Mouse (Mus musculus): ENCODE measurements around the gene Adamts9. TPM values are rescaled to one million over a fixed set of nuclear protein-coding genes. Genes with fewer than 3 reads are reported as not detected.

Gene Adamts9
- polyA plus RNA-seq, 1 experiment from 2014 or later: 1.7 TPM

- H3K9ac ChIP-seq (replicated peaks): no peak overlapping the region
- peaks cover 17% of the 10 kb centered on the region for H3K27me3 ChIP-seq
- H3K27ac ChIP-seq (replicated peaks): no peak overlapping the region
- 12% methylated on average over 8 of the region's 8 CpGs for whole genome bisulfite sequencing
- H3K4me1 ChIP-seq: peaks cover 22% of the 10 kb centered on the region
- no peaks in the 10 kb centered on the region for H3K9me3 ChIP-seq
- H3K36me3 ChIP-seq: no peaks in the 10 kb centered on the region
- H3K4me2 ChIP-seq (replicated peaks): no peak overlapping the region
- no peak for ATAC-seq (ENCODE audit: low FRiP score, low read depth)
- H3K4me3 ChIP-seq: no peak overlapping the region
These were observed 125.6 kb downstream of the Adamts9 start for GRCm38 (mm10) chr6:92817661-92818060.

GRCm38 (mm10) chr6:92816311-92816751 is 127.0 kb downstream of the Adamts9 start, which contains the start of gene A730049H05Rik:
A730049H05Rik (plus strand) TSS chr6:92816478.
- no peak for ATAC-seq (ENCODE audit: low FRiP score, low read depth)
- no peak within 1 kb of the TSS for H3K4me3 ChIP-seq
- no peaks in the 10 kb centered on the region for H3K9me3 ChIP-seq
- peaks cover 13% of the 10 kb centered on the region for H3K4me1 ChIP-seq
- H3K27ac ChIP-seq (replicated peaks): no peak within 1 kb of the TSS
- WGBS: 5% methylated on average over 8 of the region's 8 CpGs
- H3K4me2 ChIP-seq (replicated peaks): peak within 1 kb of the TSS; percentile 37
- peaks cover 23% of the 10 kb centered on the region for H3K27me3 ChIP-seq
- H3K9ac ChIP-seq (replicated peaks): no peak within 1 kb of the TSS
- H3K36me3 ChIP-seq: no peaks in the 10 kb centered on the region

- H3K36me3 ChIP-seq: no peaks in the 10 kb centered on the region
- no peak overlapping the region for H3K4me2 ChIP-seq (replicated peaks)
- peaks cover 13% of the 10 kb centered on the region for H3K27me3 ChIP-seq
- ATAC-seq (ENCODE audit: low FRiP score, low read depth): no peak
- H3K9ac ChIP-seq (replicated peaks): no peak overlapping the region
- peaks cover 12% of the 10 kb centered on the region for H3K4me1 ChIP-seq
- 60% methylated on average over 2 of the region's 2 CpGs for WGBS
- H3K27ac ChIP-seq (replicated peaks): no peak overlapping the region
- H3K9me3 ChIP-seq: no peaks in the 10 kb centered on the region
- no peak overlapping the region for H3K4me3 ChIP-seq
These were observed 130.5 kb downstream of the Adamts9 start for GRCm38 (mm10) chr6:92812702-92813370.

GRCm38 (mm10) chr6:92811566-92811965 is 131.7 kb downstream of the Adamts9 start:
- no peak for ATAC-seq (ENCODE audit: low FRiP score, low read depth)
- Histone ChIP-seq H3K9me3 (no peaks in the 10 kb centered on the region), H3K4me2 (replicated peaks) (no peak overlapping the region), H3K4me3 (no peak overlapping the region), H3K27ac (replicated peaks) (no peak overlapping the region), H3K27me3 (peaks cover 13% of the 10 kb centered on the region), H3K4me1 (peaks cover 7% of the 10 kb centered on the region; the same call in 1 of the 2 replicates), H3K9ac (replicated peaks) (no peak overlapping the region), H3K36me3 (no peaks in the 10 kb centered on the region)

- no peak overlapping the region for H3K4me3 ChIP-seq
- H3K36me3 ChIP-seq: no peaks in the 10 kb centered on the region
- ATAC-seq (ENCODE audit: low FRiP score, low read depth): no peak
- no peaks in the 10 kb centered on the region for H3K9me3 ChIP-seq
- WGBS: 94% methylated on average over 2 of the region's 2 CpGs
- H3K9ac ChIP-seq (replicated peaks): no peak overlapping the region
- no peaks in the 10 kb centered on the region for H3K4me1 ChIP-seq
- H3K4me2 ChIP-seq (replicated peaks): no peak overlapping the region
- no peak overlapping the region for H3K27ac ChIP-seq (replicated peaks)
- peaks cover 13% of the 10 kb centered on the region for H3K27me3 ChIP-seq
These were observed 132.7 kb downstream of the Adamts9 start for GRCm38 (mm10) chr6:92810628-92811027.

GRCm38 (mm10) chr6:92809818-92810217 is 133.5 kb downstream of the Adamts9 start:
- Histone ChIP-seq H3K27me3 (peaks cover 13% of the 10 kb centered on the region), H3K9me3 (no peaks in the 10 kb centered on the region), H3K27ac (replicated peaks) (no peak overlapping the region), H3K4me3 (no peak overlapping the region), H3K4me1 (no peaks in the 10 kb centered on the region), H3K4me2 (replicated peaks) (no peak overlapping the region), H3K36me3 (no peaks in the 10 kb centered on the region), H3K9ac (replicated peaks) (no peak overlapping the region)
- 81% methylated on average over 3 of the region's 3 CpGs for WGBS
- no peak for ATAC-seq (ENCODE audit: low FRiP score, low read depth)

- no peak for ATAC-seq (ENCODE audit: low FRiP score, low read depth)
- 86% methylated on average over 3 of the region's 3 CpGs for WGBS
- H3K36me3 ChIP-seq: no peaks in the 10 kb centered on the region
- H3K9me3 ChIP-seq: no peaks in the 10 kb centered on the region
- H3K4me1 ChIP-seq: no peaks in the 10 kb centered on the region
- H3K4me3 ChIP-seq: no peak overlapping the region
- no peaks in the 10 kb centered on the region for H3K27me3 ChIP-seq
- H3K9ac ChIP-seq (replicated peaks): no peak overlapping the region
- H3K4me2 ChIP-seq (replicated peaks): no peak overlapping the region
- H3K27ac ChIP-seq (replicated peaks): no peak overlapping the region
These were observed 138.9 kb downstream of the Adamts9 start for GRCm38 (mm10) chr6:92804254-92804971.

- no peak overlapping the region for H3K4me2 ChIP-seq (replicated peaks)
- H3K9ac ChIP-seq (replicated peaks): no peak overlapping the region
- WGBS: 55% methylated on average over 6 of the region's 6 CpGs
- no peak overlapping the region for H3K27ac ChIP-seq (replicated peaks)
- H3K9me3 ChIP-seq: no peaks in the 10 kb centered on the region
- no peaks in the 10 kb centered on the region for H3K27me3 ChIP-seq
- no peak for ATAC-seq (ENCODE audit: low FRiP score, low read depth)
- H3K36me3 ChIP-seq: no peaks in the 10 kb centered on the region
- no peak overlapping the region for H3K4me3 ChIP-seq
- H3K4me1 ChIP-seq: no peaks in the 10 kb centered on the region
These were observed 140.1 kb downstream of the Adamts9 start for GRCm38 (mm10) chr6:92803213-92803612.

- H3K36me3 ChIP-seq: no peaks in the 10 kb centered on the region
- no peak overlapping the region for H3K9ac ChIP-seq (replicated peaks)
- 94% methylated on average over 11 of the region's 11 CpGs for WGBS
- no peaks in the 10 kb centered on the region for H3K9me3 ChIP-seq
- H3K4me3 ChIP-seq: no peak overlapping the region
- H3K4me2 ChIP-seq (replicated peaks): no peak overlapping the region
- H3K27me3 ChIP-seq: no peaks in the 10 kb centered on the region
- H3K27ac ChIP-seq (replicated peaks): no peak overlapping the region
- no peak for ATAC-seq (ENCODE audit: low FRiP score, low read depth)
- no peaks in the 10 kb centered on the region for H3K4me1 ChIP-seq
These were observed 140.9 kb downstream of the Adamts9 start for GRCm38 (mm10) chr6:92802421-92802820.

GRCm38 (mm10) chr6:92801462-92801861 is 141.8 kb downstream of the Adamts9 start:
- Histone ChIP-seq H3K4me1 (no peaks in the 10 kb centered on the region), H3K27me3 (no peaks in the 10 kb centered on the region), H3K9me3 (no peaks in the 10 kb centered on the region), H3K4me3 (no peak overlapping the region), H3K36me3 (no peaks in the 10 kb centered on the region), H3K4me2 (replicated peaks) (no peak overlapping the region), H3K9ac (replicated peaks) (no peak overlapping the region), H3K27ac (replicated peaks) (no peak overlapping the region)
- no peak for ATAC-seq (ENCODE audit: low FRiP score, low read depth)
- 74% methylated on average over 2 of the region's 2 CpGs for WGBS

GRCm38 (mm10) chr6:92793804-92794203 is 149.5 kb downstream of the Adamts9 start:
- H3K9ac ChIP-seq (replicated peaks): no peak overlapping the region
- no peak overlapping the region for H3K4me3 ChIP-seq
- no peak overlapping the region for H3K27ac ChIP-seq (replicated peaks)
- no peaks in the 10 kb centered on the region for H3K4me1 ChIP-seq
- H3K36me3 ChIP-seq: no peaks in the 10 kb centered on the region
- H3K27me3 ChIP-seq: peaks cover 5% of the 10 kb centered on the region; the same call in 1 of the 2 replicates
- H3K9me3 ChIP-seq: no peaks in the 10 kb centered on the region
- ATAC-seq (ENCODE audit: low FRiP score, low read depth): no peak
- WGBS: 83% methylated on average over 6 of the region's 6 CpGs
- no peak overlapping the region for H3K4me2 ChIP-seq (replicated peaks)

- Histone ChIP-seq H3K4me3 (peak overlapping the region; percentile 39), H3K4me1 (peaks cover 6% of the 10 kb centered on the region; the same call in 1 of the 2 replicates), H3K9me3 (no peaks in the 10 kb centered on the region), H3K4me2 (replicated peaks) (peak overlapping the region; percentile 59), H3K27me3 (peaks cover 27% of the 10 kb centered on the region), H3K9ac (replicated peaks) (peak overlapping the region; percentile 4; the same call in 1 of the 2 replicates), H3K36me3 (no peaks in the 10 kb centered on the region), H3K27ac (replicated peaks) (no peak overlapping the region)
- peak; percentile 86 for ATAC-seq (ENCODE audit: low FRiP score, low read depth)
- WGBS: under 1% methylated on average over 12 of the region's 12 CpGs
These were observed 155.9 kb downstream of the Adamts9 start for GRCm38 (mm10) chr6:92787376-92787712.

All from midbrain, embryonic 12.5 days (tissue).